Mouse (Mus musculus) kidney, adult 2 months (tissue): ENCODE data around the gene Tango6.

Experiments
- CTCF ChIP-seq: fragments of 200-500 bp; conservative IDR thresholded peaks from 2 replicates; pipeline ENCODE4 v1.5.1; 2011; ENCODE audit warnings: low read depth, mild to moderate bottlenecking, control low read depth, low read length, moderate library complexity, mixed read lengths; ENCODE audit not compliant: insufficient read depth, insufficient read length
- POLR2A ChIP-seq: fragments of 200-500 bp; IDR thresholded peaks from one replicate; pipeline ENCODE4 v1.6.1; 2011; ENCODE audit warnings: low read depth, low read length, control low read depth

DNA sequence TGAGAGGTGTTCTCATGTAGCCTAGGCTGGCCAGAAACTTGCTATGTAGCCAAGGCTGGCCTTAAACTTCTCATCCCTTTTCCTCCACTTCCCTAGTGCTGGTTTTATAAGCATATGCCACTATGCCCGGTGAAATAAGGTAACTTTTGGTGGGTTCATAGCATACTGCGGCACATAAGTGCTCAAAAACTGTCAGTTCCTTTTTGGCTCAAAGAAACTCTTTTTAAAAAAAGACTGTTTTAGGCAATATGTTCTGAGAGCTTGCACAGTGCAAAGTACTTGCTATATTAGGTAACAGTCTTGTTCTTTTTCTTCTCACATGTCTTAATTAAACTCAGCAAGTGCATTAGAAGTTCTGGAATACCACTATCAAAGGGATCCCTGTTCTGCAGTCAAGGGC lies 27.1 kb downstream of the Tango6 start:
- TF ChIP-seq CTCF: no peak
- no peak for TF ChIP-seq POLR2A
